Mouse (Mus musculus) lung, postnatal 0 days (tissue): ENCODE measurements around the gene Jam3.

Experiments
- CTCF ChIP-seq: IDR thresholded peaks from 2 replicates; pipeline ENCODE4 v1.5.1; 2016; ENCODE audit warnings: antibody characterized with exemption, mild to moderate bottlenecking
- EP300 ChIP-seq: IDR thresholded peaks from 2 replicates; pipeline ENCODE4 v1.6.1; 2016; ENCODE audit warnings: antibody characterized with exemption, mild to moderate bottlenecking, control low read depth

DNA sequence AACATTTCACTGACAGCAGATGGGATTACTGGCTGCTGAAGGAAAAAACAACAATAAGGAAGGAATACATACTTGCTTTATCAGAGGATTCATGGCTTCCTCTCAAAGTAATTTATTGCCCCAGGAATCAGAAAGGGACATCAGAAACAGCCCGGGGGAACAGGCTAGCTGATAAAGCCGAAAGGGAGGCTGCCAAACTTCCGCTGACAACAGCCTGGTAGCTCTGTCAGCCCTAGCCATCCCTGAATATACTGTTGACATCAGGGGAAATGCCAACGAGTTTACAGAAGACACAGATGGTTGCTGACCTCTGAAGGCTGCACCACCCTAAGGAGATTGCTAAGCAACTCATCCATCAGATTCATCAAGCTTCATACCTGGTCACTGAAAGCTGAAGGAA lies 26.6 kb downstream of the Jam3 start:
- TF ChIP-seq EP300 (no peak), CTCF (no peak)
